Mouse (Mus musculus): Measurements from ENCODE around the gene Acsm2. TPM values are rescaled to one million over a fixed set of nuclear protein-coding genes. Genes with fewer than 3 reads are reported as not detected.
"Not testable (repeated sequence)": the region's sequence is repeated elsewhere in the genome, so short reads cannot be mapped to it uniquely, and the experiment has no call there.

Gene Acsm2
- polyA plus RNA-seq, 1 experiment from 2014 or later = not detected

GRCm38 (mm10) chr7:119527548-119527947 is 26.6 kb upstream of the Acsm2 start:
- H3K9me3 ChIP-seq = no peaks in the 10 kb centered on the region
- no peak for ATAC-seq (ENCODE audit: low FRiP score, low read depth)
- WGBS = 78% methylated on average over 2 of the region's 2 CpGs

GRCm38 (mm10) chr7:119528617-119529016 is 25.5 kb upstream of the Acsm2 start:
- Histone ChIP-seq H3K4me1 (no peaks in the 10 kb centered on the region), H3K27ac (replicated peaks) (no peak overlapping the region), H3K4me2 (replicated peaks) (no peak overlapping the region), H3K27me3 (no peaks in the 10 kb centered on the region), H3K4me3 (no peak overlapping the region), H3K9me3 (no peaks in the 10 kb centered on the region), H3K36me3 (no peaks in the 10 kb centered on the region), H3K9ac (replicated peaks) (no peak overlapping the region)
- no peak for ATAC-seq (ENCODE audit: low FRiP score, low read depth)
- WGBS = 85% methylated on average over 7 of the region's 7 CpGs

More at GRCm38 (mm10) chr7:119527548-119527947, 26.6 kb upstream of the Acsm2 start:
- H3K4me3 ChIP-seq = no peak overlapping the region
- no peak overlapping the region for H3K4me2 ChIP-seq (replicated peaks)
- no peaks in the 10 kb centered on the region for H3K27me3 ChIP-seq
- H3K27ac ChIP-seq (replicated peaks) = no peak overlapping the region
- no peaks in the 10 kb centered on the region for H3K4me1 ChIP-seq
- H3K9ac ChIP-seq (replicated peaks) = no peak overlapping the region
- H3K36me3 ChIP-seq = no peaks in the 10 kb centered on the region

- Histone ChIP-seq H3K9me3 (no peaks in the 10 kb centered on the region), H3K4me2 (replicated peaks) (no peak overlapping the region), H3K36me3 (no peaks in the 10 kb centered on the region), H3K4me3 (no peak overlapping the region), H3K27ac (replicated peaks) (no peak overlapping the region), H3K4me1 (no peaks in the 10 kb centered on the region), H3K9ac (replicated peaks) (no peak overlapping the region), H3K27me3 (no peaks in the 10 kb centered on the region)
- ATAC-seq (ENCODE audit: low FRiP score, low read depth) = no peak
- WGBS = 59% methylated on average over 1 of the region's 1 CpGs
Measured at GRCm38 (mm10) chr7:119532924-119533323, 21.2 kb upstream of the Acsm2 start.

- Histone ChIP-seq H3K4me1 (no peaks in the 10 kb centered on the region), H3K9ac (replicated peaks) (no peak overlapping the region), H3K27me3 (no peaks in the 10 kb centered on the region), H3K27ac (replicated peaks) (no peak overlapping the region), H3K36me3 (no peaks in the 10 kb centered on the region), H3K4me3 (no peak overlapping the region), H3K9me3 (no peaks in the 10 kb centered on the region), H3K4me2 (replicated peaks) (no peak overlapping the region)
- WGBS = 78% methylated on average over 2 of the region's 2 CpGs
- ATAC-seq (ENCODE audit: low FRiP score, low read depth) = no peak
Measured at GRCm38 (mm10) chr7:119534389-119534788, 19.8 kb upstream of the Acsm2 start.

GRCm38 (mm10) chr7:119542445-119542844 is 11.7 kb upstream of the Acsm2 start:
- Histone ChIP-seq H3K4me1 (no peaks in the 10 kb centered on the region), H3K27me3 (no peaks in the 10 kb centered on the region), H3K9me3 (no peaks in the 10 kb centered on the region), H3K36me3 (no peaks in the 10 kb centered on the region), H3K27ac (replicated peaks) (no peak overlapping the region), H3K9ac (replicated peaks) (no peak overlapping the region), H3K4me2 (replicated peaks) (no peak overlapping the region), H3K4me3 (no peak overlapping the region)
- no peak for ATAC-seq (ENCODE audit: low FRiP score, low read depth)
- WGBS = 85% methylated on average over 2 of the region's 2 CpGs

GRCm38 (mm10) chr7:119545572-119545971 is 8.6 kb upstream of the Acsm2 start:
- H3K27me3 ChIP-seq = no peaks in the 10 kb centered on the region
- H3K4me3 ChIP-seq = no peak overlapping the region
- no peaks in the 10 kb centered on the region for H3K9me3 ChIP-seq
- ATAC-seq (ENCODE audit: low FRiP score, low read depth) = no peak
- no peaks in the 10 kb centered on the region for H3K4me1 ChIP-seq
- H3K27ac ChIP-seq (replicated peaks) = no peak overlapping the region
- H3K4me2 ChIP-seq (replicated peaks) = no peak overlapping the region
- H3K36me3 ChIP-seq = no peaks in the 10 kb centered on the region
- no peak overlapping the region for H3K9ac ChIP-seq (replicated peaks)

GRCm38 (mm10) chr7:119550471-119551222 is 3.5 kb upstream of the Acsm2 start:
- ATAC-seq (ENCODE audit: low FRiP score, low read depth) = no peak
- H3K36me3 ChIP-seq = no peaks in the 10 kb centered on the region
- H3K4me2 ChIP-seq (replicated peaks) = no peak overlapping the region
- H3K9me3 ChIP-seq = no peaks in the 10 kb centered on the region
- H3K9ac ChIP-seq (replicated peaks) = no peak overlapping the region
- H3K27me3 ChIP-seq = no peaks in the 10 kb centered on the region
- no peak overlapping the region for H3K27ac ChIP-seq (replicated peaks)
- WGBS = 88% methylated on average over 3 of the region's 3 CpGs
- H3K4me1 ChIP-seq = no peaks in the 10 kb centered on the region
- H3K4me3 ChIP-seq = no peak overlapping the region

- Histone ChIP-seq H3K9ac (replicated peaks) (no peak overlapping the region), H3K27ac (replicated peaks) (no peak overlapping the region), H3K4me2 (replicated peaks) (no peak overlapping the region), H3K9me3 (no peaks in the 10 kb centered on the region), H3K4me1 (no peaks in the 10 kb centered on the region), H3K4me3 (no peak overlapping the region), H3K27me3 (no peaks in the 10 kb centered on the region), H3K36me3 (no peaks in the 10 kb centered on the region)
- WGBS = 85% methylated on average over 3 of the region's 3 CpGs
- no peak for ATAC-seq (ENCODE audit: low FRiP score, low read depth)
Measured at GRCm38 (mm10) chr7:119559789-119560451, 5.8 kb downstream of the Acsm2 start.

- H3K36me3 ChIP-seq = no peaks in the 10 kb centered on the region
- no peaks in the 10 kb centered on the region for H3K4me1 ChIP-seq
- WGBS = 88% methylated on average over 3 of the region's 3 CpGs
- ATAC-seq (ENCODE audit: low FRiP score, low read depth) = no peak
- H3K4me2 ChIP-seq (replicated peaks) = no peak overlapping the region
- H3K9ac ChIP-seq (replicated peaks) = no peak overlapping the region
- no peak overlapping the region for H3K27ac ChIP-seq (replicated peaks)
- H3K4me3 ChIP-seq = no peak overlapping the region
- H3K9me3 ChIP-seq = no peaks in the 10 kb centered on the region
- H3K27me3 ChIP-seq = no peaks in the 10 kb centered on the region
Measured at GRCm38 (mm10) chr7:119560452-119560835, 6.3 kb downstream of the Acsm2 start.

GRCm38 (mm10) chr7:119561441-119561840 is 7.3 kb downstream of the Acsm2 start:
- H3K36me3 ChIP-seq = no peaks in the 10 kb centered on the region
- H3K4me3 ChIP-seq = no peak overlapping the region
- no peak overlapping the region for H3K9ac ChIP-seq (replicated peaks)
- ATAC-seq (ENCODE audit: low FRiP score, low read depth) = no peak
- no peaks in the 10 kb centered on the region for H3K9me3 ChIP-seq
- no peak overlapping the region for H3K4me2 ChIP-seq (replicated peaks)
- 65% methylated on average over 4 of the region's 4 CpGs for WGBS
- no peak overlapping the region for H3K27ac ChIP-seq (replicated peaks)
- no peaks in the 10 kb centered on the region for H3K27me3 ChIP-seq
- H3K4me1 ChIP-seq = no peaks in the 10 kb centered on the region

GRCm38 (mm10) chr7:119562476-119562875 is 8.3 kb downstream of the Acsm2 start:
- not testable (repeated sequence) for ATAC-seq (ENCODE audit: low FRiP score, low read depth); H3K9ac ChIP-seq (replicated peaks); H3K36me3 ChIP-seq; H3K9me3 ChIP-seq; H3K4me3 ChIP-seq; H3K4me2 ChIP-seq (replicated peaks); H3K4me1 ChIP-seq; H3K27me3 ChIP-seq; H3K27ac ChIP-seq (replicated peaks)
- 86% methylated on average over 2 of the region's 2 CpGs for WGBS

GRCm38 (mm10) chr7:119594530-119595107 is 40.5 kb downstream of the Acsm2 start:
- no peak overlapping the region for H3K27ac ChIP-seq (replicated peaks)

More at GRCm38 (mm10) chr7:119594530-119595107, 40.5 kb downstream of the Acsm2 start:
- ATAC-seq (ENCODE audit: low FRiP score, low read depth) = no peak
- Histone ChIP-seq H3K27me3 (no peaks in the 10 kb centered on the region), H3K36me3 (no peaks in the 10 kb centered on the region), H3K9ac (replicated peaks) (no peak overlapping the region), H3K4me1 (no peaks in the 10 kb centered on the region), H3K4me3 (no peak overlapping the region), H3K4me2 (replicated peaks) (no peak overlapping the region), H3K9me3 (no peaks in the 10 kb centered on the region)
- 90% methylated on average over 3 of the region's 3 CpGs for WGBS
